Mouse (Mus musculus): ENCODE data around the gene Adam12. TPM values are rescaled to one million over a fixed set of nuclear protein-coding genes. Genes with fewer than 3 reads are reported as not detected.

Adam12 gene
- polyA plus RNA-seq, 1 experiment from 2014 or later: 4.8 TPM

GRCm38 (mm10) chr7:134110116-134110515 lies 121.8 kb downstream of the Adam12 start:
- no peaks in the 10 kb centered on the region for H3K36me3 ChIP-seq (replicated peaks; ENCODE audit: control insufficient read depth, insufficient read depth, low read depth, low read length)
- ATAC-seq (replicated peaks; ENCODE audit: insufficient number of reproducible peaks, low FRiP score, low TSS enrichment, low read depth): no peak
- no peaks in the 10 kb centered on the region for H3K27me3 ChIP-seq (ENCODE audit: control insufficient read depth, insufficient read depth, low read length)
- no peak overlapping the region for H3K4me3 ChIP-seq (ENCODE audit: low read depth, low read length)
- no peaks in the 10 kb centered on the region for H3K9me3 ChIP-seq (replicated peaks; ENCODE audit: control insufficient read depth, low read length)
- 86% methylated on average over 1 of the region's 1 CpGs for WGBS
- no peak overlapping the region for H3K4me2 ChIP-seq (ENCODE audit: low read depth, low read length)
- no peak overlapping the region for H3K27ac ChIP-seq (replicated peaks; ENCODE audit: low read depth, low read length)
- H3K4me1 ChIP-seq (ENCODE audit: control insufficient read depth, insufficient read depth, low read length): no peaks in the 10 kb centered on the region
- H3K9ac ChIP-seq (replicated peaks; ENCODE audit: low read length): no peak overlapping the region
- DNase-seq (ENCODE audit: low spot score): no peak

GRCm38 (mm10) chr7:134107849-134108248 lies 124.1 kb downstream of the Adam12 start:
- H3K4me3 ChIP-seq (ENCODE audit: low read depth, low read length): no peak overlapping the region
- no peaks in the 10 kb centered on the region for H3K9me3 ChIP-seq (replicated peaks; ENCODE audit: control insufficient read depth, low read length)
- no peaks in the 10 kb centered on the region for H3K27me3 ChIP-seq (ENCODE audit: control insufficient read depth, insufficient read depth, low read length)
- no peaks in the 10 kb centered on the region for H3K4me1 ChIP-seq (ENCODE audit: control insufficient read depth, insufficient read depth, low read length)
- no peak for ATAC-seq (replicated peaks; ENCODE audit: insufficient number of reproducible peaks, low FRiP score, low TSS enrichment, low read depth)
- no peak overlapping the region for H3K27ac ChIP-seq (replicated peaks; ENCODE audit: low read depth, low read length)
- 90% methylated on average over 3 of the region's 3 CpGs for WGBS
- no peak overlapping the region for H3K4me2 ChIP-seq (ENCODE audit: low read depth, low read length)
- H3K9ac ChIP-seq (replicated peaks; ENCODE audit: low read length): no peak overlapping the region
- DNase-seq (ENCODE audit: low spot score): no peak
- H3K36me3 ChIP-seq (replicated peaks; ENCODE audit: control insufficient read depth, insufficient read depth, low read depth, low read length): no peaks in the 10 kb centered on the region

DNA sequence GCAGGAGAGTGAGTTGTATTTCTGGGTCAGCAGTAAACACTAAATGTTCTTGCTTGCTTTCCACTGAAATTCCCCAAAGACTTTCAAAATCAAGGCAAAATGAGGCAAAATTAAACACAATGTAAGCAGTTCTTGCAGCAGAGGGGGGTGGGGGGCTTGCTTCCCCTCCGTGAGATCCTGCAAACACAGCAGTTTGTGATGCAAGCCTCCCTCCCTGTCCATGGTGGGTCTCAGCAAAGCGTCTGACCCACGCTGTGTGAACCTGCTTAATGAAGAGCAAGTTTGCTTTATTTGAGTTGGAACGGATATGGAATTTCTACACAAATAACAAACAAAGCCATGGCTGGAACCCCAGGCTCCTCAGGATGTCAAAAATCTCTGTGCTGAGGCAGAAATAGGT lies 132.9 kb downstream of the Adam12 start:
- DNase-seq (ENCODE audit: low spot score): no peak
- Histone ChIP-seq H3K27ac (replicated peaks; ENCODE audit: low read depth, low read length) (no peak overlapping the region), H3K36me3 (replicated peaks; ENCODE audit: control insufficient read depth, insufficient read depth, low read depth, low read length) (no peaks in the 10 kb centered on the region), H3K4me1 (ENCODE audit: control insufficient read depth, insufficient read depth, low read length) (no peaks in the 10 kb centered on the region), H3K9me3 (replicated peaks; ENCODE audit: control insufficient read depth, low read length) (no peaks in the 10 kb centered on the region), H3K4me3 (ENCODE audit: low read depth, low read length) (no peak overlapping the region), H3K9ac (replicated peaks; ENCODE audit: low read length) (no peak overlapping the region), H3K4me2 (ENCODE audit: low read depth, low read length) (no peak overlapping the region), H3K27me3 (ENCODE audit: control insufficient read depth, insufficient read depth, low read length) (no peaks in the 10 kb centered on the region)
- 71% methylated on average over 4 of the region's 4 CpGs for WGBS
- no peak for ATAC-seq (replicated peaks; ENCODE audit: insufficient number of reproducible peaks, low FRiP score, low TSS enrichment, low read depth)

- no peaks in the 10 kb centered on the region for H3K9me3 ChIP-seq (replicated peaks; ENCODE audit: control insufficient read depth, low read length)
- H3K4me2 ChIP-seq (ENCODE audit: low read depth, low read length): no peak overlapping the region
- no peak overlapping the region for H3K9ac ChIP-seq (replicated peaks; ENCODE audit: low read length)
- WGBS: 87% methylated on average over 2 of the region's 2 CpGs
- no peaks in the 10 kb centered on the region for H3K27me3 ChIP-seq (ENCODE audit: control insufficient read depth, insufficient read depth, low read length)
- ATAC-seq (replicated peaks; ENCODE audit: insufficient number of reproducible peaks, low FRiP score, low TSS enrichment, low read depth): no peak
- H3K4me3 ChIP-seq (ENCODE audit: low read depth, low read length): no peak overlapping the region
- no peaks in the 10 kb centered on the region for H3K36me3 ChIP-seq (replicated peaks; ENCODE audit: control insufficient read depth, insufficient read depth, low read depth, low read length)
- no peaks in the 10 kb centered on the region for H3K4me1 ChIP-seq (ENCODE audit: control insufficient read depth, insufficient read depth, low read length)
- no peak for DNase-seq (ENCODE audit: low spot score)
- no peak overlapping the region for H3K27ac ChIP-seq (replicated peaks; ENCODE audit: low read depth, low read length)
Observed at GRCm38 (mm10) chr7:134097861-134098260, 134.1 kb downstream of the Adam12 start.

- Histone ChIP-seq H3K36me3 (replicated peaks; ENCODE audit: control insufficient read depth, insufficient read depth, low read depth, low read length) (no peaks in the 10 kb centered on the region), H3K9me3 (replicated peaks; ENCODE audit: control insufficient read depth, low read length) (no peaks in the 10 kb centered on the region), H3K27ac (replicated peaks; ENCODE audit: low read depth, low read length) (no peak overlapping the region), H3K4me3 (ENCODE audit: low read depth, low read length) (no peak overlapping the region), H3K4me1 (ENCODE audit: control insufficient read depth, insufficient read depth, low read length) (no peaks in the 10 kb centered on the region), H3K4me2 (ENCODE audit: low read depth, low read length) (no peak overlapping the region), H3K27me3 (ENCODE audit: control insufficient read depth, insufficient read depth, low read length) (no peaks in the 10 kb centered on the region), H3K9ac (replicated peaks; ENCODE audit: low read length) (no peak overlapping the region)
- WGBS: 53% methylated on average over 2 of the region's 2 CpGs
- DNase-seq (ENCODE audit: low spot score): no peak
- no peak for ATAC-seq (replicated peaks; ENCODE audit: insufficient number of reproducible peaks, low FRiP score, low TSS enrichment, low read depth)
Observed at GRCm38 (mm10) chr7:134093871-134094270, 138.1 kb downstream of the Adam12 start.

GRCm38 (mm10) chr7:134090764-134091163 lies 141.2 kb downstream of the Adam12 start:
- Histone ChIP-seq H3K36me3 (replicated peaks; ENCODE audit: control insufficient read depth, insufficient read depth, low read depth, low read length) (no peaks in the 10 kb centered on the region), H3K9ac (replicated peaks; ENCODE audit: low read length) (no peak overlapping the region), H3K4me3 (ENCODE audit: low read depth, low read length) (no peak overlapping the region), H3K27me3 (ENCODE audit: control insufficient read depth, insufficient read depth, low read length) (no peaks in the 10 kb centered on the region), H3K4me2 (ENCODE audit: low read depth, low read length) (no peak overlapping the region), H3K27ac (replicated peaks; ENCODE audit: low read depth, low read length) (no peak overlapping the region), H3K9me3 (replicated peaks; ENCODE audit: control insufficient read depth, low read length) (no peaks in the 10 kb centered on the region), H3K4me1 (ENCODE audit: control insufficient read depth, insufficient read depth, low read length) (no peaks in the 10 kb centered on the region)
- ATAC-seq (replicated peaks; ENCODE audit: insufficient number of reproducible peaks, low FRiP score, low TSS enrichment, low read depth) (no peak), DNase-seq (ENCODE audit: low spot score) (no peak)
- 73% methylated on average over 3 of the region's 3 CpGs for WGBS

DNA sequence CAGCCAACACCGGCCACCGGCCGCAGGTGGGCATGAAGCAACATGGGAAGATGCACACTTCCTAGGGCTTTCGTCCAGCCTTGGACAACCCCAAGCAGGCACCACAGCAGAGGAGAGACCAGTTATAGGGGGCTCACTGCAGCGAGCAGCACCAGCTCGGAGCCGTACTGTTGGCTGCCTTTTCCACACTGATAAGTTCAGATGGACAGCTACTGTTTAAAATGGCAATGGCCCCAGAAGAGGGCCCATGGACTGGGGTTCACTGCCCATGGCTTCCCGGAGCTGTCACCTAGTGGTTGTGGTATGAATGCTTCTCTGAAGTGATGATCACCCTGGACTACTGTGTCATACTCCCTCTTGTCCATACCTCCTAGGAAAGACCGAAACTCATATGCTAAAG lies 141.7 kb downstream of the Adam12 start:
- H3K4me2 ChIP-seq (ENCODE audit: low read depth, low read length): no peak overlapping the region
- DNase-seq (ENCODE audit: low spot score): no peak
- no peaks in the 10 kb centered on the region for H3K27me3 ChIP-seq (ENCODE audit: control insufficient read depth, insufficient read depth, low read length)
- H3K9ac ChIP-seq (replicated peaks; ENCODE audit: low read length): no peak overlapping the region
- no peak overlapping the region for H3K27ac ChIP-seq (replicated peaks; ENCODE audit: low read depth, low read length)
- H3K36me3 ChIP-seq (replicated peaks; ENCODE audit: control insufficient read depth, insufficient read depth, low read depth, low read length): no peaks in the 10 kb centered on the region
- no peak overlapping the region for H3K4me3 ChIP-seq (ENCODE audit: low read depth, low read length)
- no peaks in the 10 kb centered on the region for H3K4me1 ChIP-seq (ENCODE audit: control insufficient read depth, insufficient read depth, low read length)
- H3K9me3 ChIP-seq (replicated peaks; ENCODE audit: control insufficient read depth, low read length): no peaks in the 10 kb centered on the region
- ATAC-seq (replicated peaks; ENCODE audit: insufficient number of reproducible peaks, low FRiP score, low TSS enrichment, low read depth): no peak
- WGBS: 89% methylated on average over 9 of the region's 9 CpGs

DNA sequence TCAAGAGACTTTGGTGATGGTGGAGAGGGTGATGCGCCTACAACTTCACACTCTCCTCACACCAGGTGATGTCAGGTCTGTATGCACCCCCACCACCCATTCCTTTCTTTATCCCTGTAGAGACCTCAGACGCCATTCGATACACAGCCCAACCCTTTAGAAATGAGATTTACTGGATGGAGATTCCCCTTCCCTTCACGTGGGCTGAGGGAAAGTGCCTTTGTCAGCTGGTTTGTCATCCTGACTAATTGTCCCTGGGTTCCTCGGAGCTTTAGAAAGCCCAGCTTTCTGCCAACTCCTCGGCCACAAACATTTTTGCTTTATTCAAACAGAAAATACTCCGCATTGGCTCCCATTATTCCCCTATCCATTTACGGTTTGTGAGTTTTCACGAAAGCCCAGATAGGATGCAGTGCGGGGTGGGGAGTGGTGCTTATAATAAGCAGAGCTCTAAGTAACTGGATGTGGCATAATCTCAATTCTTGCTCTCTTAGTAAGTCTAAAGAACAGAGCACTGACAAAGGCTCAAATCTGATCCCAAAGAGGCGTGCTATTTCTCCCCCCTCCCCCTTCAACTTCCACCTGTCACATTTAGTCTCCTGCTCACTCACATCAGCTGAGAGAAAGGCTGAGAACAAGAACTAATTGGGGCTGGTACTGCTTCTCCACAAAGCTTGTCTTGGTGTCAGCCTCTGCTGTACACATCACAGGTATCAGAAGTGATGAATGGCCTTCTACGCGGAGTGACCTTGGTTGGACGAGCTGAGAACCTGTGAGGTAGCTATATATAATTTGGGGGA lies 143.2 kb downstream of the Adam12 start:
- H3K27me3 ChIP-seq (ENCODE audit: control insufficient read depth, insufficient read depth, low read length): no peaks in the 10 kb centered on the region
- no peaks in the 10 kb centered on the region for H3K4me1 ChIP-seq (ENCODE audit: control insufficient read depth, insufficient read depth, low read length)
- no peak overlapping the region for H3K4me2 ChIP-seq (ENCODE audit: low read depth, low read length)
- no peaks in the 10 kb centered on the region for H3K36me3 ChIP-seq (replicated peaks; ENCODE audit: control insufficient read depth, insufficient read depth, low read depth, low read length)
- no peak overlapping the region for H3K27ac ChIP-seq (replicated peaks; ENCODE audit: low read depth, low read length)
- DNase-seq (ENCODE audit: low spot score): no peak
- ATAC-seq (replicated peaks; ENCODE audit: insufficient number of reproducible peaks, low FRiP score, low TSS enrichment, low read depth): no peak
- no peak overlapping the region for H3K4me3 ChIP-seq (ENCODE audit: low read depth, low read length)
- H3K9me3 ChIP-seq (replicated peaks; ENCODE audit: control insufficient read depth, low read length): no peaks in the 10 kb centered on the region
- H3K9ac ChIP-seq (replicated peaks; ENCODE audit: low read length): no peak overlapping the region
- WGBS: 81% methylated on average over 14 of the region's 14 CpGs

All from embryonic facial prominence, embryonic 11.5 days (tissue).